Mouse (Mus musculus) A20 (cell line): ENCODE measurements around the gene Midn.

ENCODE experiments used
- DNase-seq: peaks from one replicate; pipeline ENCODE4 v3.0.0-alpha.2; 2011; ENCODE audit warnings: low read depth, low spot score

The Midn gene

GRCm38 (mm10) chr10:80170052-80170451 lies 22.0 kb downstream of the Midn start:
- no peak for DNase-seq

- DNase-seq: no peak
Observed at GRCm38 (mm10) chr10:80170601-80171021, 22.5 kb downstream of the Midn start.

DNA sequence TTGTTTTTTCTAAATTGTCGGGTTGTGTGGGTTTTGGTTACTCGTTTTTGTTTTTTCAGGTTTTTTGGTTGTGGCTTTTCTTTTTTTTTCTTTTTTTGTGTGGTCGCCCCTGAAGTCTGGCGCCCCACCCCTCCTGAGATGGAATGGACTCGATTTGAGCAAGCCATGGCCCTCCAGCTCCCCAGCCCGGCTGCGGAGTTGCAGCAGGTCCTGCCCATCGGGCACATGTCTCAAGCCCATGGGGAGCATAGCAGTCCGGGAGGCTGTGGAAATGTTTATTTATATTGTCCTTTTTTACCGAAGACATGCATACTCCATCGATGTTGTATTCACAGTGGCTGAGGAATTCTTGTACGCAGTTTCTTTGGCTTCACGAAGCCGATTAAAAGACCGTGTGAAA lies 23.2 kb downstream of the Midn start:
- no peak for DNase-seq

GRCm38 (mm10) chr10:80171760-80172526 lies 23.9 kb downstream of the Midn start:
- DNase-seq: no peak

DNA sequence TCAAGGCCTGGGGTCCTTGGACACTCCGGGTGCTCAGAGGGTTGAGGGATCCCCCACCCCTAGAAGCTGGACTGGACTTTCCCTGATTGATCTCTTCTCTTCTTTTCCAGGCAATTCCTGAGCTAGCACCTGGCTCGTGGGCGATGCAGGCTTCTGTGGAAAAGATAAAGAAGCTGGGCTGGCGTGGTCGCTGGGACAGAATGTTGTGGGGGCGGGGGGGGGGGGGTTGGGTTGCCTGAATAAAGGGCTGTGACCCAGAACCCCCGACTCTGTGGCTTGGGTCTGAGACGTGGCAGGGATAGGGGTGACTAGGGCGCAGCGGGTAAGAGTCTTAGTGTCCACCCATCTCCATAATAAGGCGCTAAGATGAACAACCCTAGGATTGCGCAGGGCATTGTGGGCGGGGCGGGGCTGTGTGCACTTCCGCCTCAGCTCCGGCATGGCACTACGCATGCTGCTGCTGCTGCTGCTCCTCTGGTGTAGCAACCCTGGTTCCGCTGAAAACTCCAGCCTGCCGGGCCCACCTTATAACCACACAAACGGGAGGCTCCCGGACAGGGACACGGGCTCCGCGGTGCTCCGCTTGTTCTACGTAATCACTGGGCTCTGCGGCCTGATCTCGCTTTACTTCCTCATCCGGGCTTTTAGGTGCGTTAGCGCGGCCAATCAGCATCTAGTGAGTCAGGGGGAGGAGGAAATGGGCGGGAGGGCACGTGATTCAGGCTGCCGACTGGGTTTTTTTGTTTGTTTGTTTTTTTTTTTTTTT lies 24.6 kb downstream of the Midn start, which contains the start of gene 1600002K03Rik:
1600002K03Rik (plus strand) TSS at position 418 of the 766 bp plus-strand sequence.
- DNase-seq: peak; percentile 98

DNA sequence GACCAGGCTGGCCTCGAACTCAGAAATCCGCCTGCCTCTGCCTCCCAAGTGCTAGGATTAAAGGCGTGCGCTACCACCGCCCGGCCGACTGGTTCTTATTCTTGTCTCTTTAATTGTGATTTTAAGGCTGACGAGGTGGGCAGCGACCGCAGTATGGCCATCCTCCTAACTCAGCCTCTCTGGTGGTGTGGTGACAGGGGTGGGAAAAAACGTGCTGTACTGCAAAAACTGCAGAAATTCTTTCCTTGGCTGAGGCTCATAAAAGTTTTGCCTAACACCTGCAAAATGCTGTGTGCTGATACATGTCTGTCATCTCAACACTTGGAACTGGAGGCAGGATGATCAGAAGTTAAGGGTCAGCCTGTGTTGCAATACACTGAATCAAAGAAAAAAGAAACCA lies 25.3 kb downstream of the Midn start:
- DNase-seq: no peak

DNA sequence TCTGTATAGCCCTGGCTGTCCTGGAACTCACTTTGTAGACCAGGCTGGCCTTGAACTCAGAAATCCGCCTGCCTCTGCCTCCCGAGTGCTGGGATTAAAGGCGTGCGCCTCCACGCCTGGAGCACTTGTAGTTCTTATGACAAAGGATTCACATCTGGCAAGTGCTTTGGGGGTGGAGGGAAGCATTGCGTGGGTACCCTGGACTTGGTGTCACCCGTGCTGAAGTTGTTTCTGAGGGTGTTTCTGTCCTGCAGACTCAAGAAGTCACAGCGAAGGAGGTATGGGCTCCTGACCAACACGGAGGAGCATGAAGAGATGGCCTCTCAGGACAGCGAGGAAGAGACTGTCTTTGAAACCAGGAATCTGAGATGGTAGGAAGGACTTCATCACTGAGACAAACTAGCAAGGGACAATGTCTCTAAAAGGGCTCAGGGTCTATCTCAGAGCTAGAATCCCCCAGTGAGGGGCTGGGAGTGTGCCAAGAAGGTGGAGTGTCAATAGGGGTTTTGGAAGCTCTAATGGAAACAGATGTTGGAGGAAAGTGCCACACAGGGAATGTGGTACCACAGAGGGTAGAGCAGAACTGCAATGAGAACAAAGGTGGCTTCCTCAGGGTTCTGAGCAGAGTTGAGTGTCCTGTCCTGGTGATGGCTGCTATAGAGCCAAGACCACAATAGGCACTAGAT lies 26.0 kb downstream of the Midn start:
- no peak for DNase-seq

GRCm38 (mm10) chr10:80174705-80175104 lies 26.6 kb downstream of the Midn start:
- peak; percentile 84 for DNase-seq

- DNase-seq: peak; percentile 66
Observed at GRCm38 (mm10) chr10:80175536-80176269, 27.6 kb downstream of the Midn start.

- DNase-seq: no peak
Observed at GRCm38 (mm10) chr10:80176270-80176834, 28.3 kb downstream of the Midn start.

GRCm38 (mm10) chr10:80177441-80178279 lies 29.6 kb downstream of the Midn start:
- DNase-seq: peak; percentile 41

DNA sequence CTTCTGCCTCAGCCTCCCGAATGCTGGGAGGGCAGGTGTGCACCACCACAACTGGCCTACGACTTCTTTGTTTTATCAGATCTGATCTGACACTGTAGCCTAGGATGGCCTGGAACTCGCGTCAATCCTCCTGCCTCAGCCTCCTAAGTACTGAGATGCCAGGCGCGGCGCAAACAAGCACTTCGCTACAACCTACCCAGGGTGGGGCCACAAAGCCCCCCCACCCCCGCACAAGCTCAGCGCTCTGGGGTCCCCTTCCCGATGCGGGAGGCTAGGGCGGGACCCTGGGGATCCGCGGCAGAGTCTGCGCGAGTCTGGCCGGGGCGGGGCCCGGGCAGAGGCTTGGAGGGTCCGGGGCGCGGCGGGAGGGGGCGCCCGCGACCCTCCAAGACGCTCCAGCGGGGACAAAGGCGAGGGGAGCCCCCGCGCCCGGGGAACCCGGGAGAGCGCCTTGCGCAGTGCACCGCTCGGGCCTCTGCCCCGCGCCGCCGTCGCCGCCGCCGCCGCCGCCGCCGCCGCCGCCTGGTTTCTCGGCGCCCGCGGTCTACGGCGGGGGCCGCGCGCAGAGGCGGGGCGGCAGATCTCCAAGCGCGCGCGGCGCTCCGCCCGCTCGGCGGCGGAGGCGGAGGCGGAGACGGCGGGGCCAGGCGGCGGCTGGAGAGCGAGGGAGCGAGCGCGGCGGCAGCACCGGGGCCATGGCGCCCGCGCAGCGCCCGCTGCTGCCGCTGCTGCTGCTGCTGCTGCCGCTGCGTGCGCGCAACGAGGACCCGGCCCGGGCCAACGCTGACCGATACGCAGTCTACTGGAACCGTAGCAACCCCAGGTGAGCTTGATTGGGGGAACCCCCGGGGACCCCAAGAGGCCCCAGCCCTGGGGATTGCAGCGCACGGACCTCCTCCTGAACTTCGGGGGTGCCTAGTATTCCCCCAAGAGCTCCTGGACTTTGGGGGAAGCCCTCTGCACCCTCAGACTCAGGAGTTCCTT lies 31.3 kb downstream of the Midn start, which contains the start of gene Efna2:
Efna2 (plus strand) TSS at position 415 of the 984 bp plus-strand sequence.
- peak; percentile 71 for DNase-seq

- DNase-seq: no peak
Observed at GRCm38 (mm10) chr10:80180288-80180687, 32.2 kb downstream of the Midn start.

DNA sequence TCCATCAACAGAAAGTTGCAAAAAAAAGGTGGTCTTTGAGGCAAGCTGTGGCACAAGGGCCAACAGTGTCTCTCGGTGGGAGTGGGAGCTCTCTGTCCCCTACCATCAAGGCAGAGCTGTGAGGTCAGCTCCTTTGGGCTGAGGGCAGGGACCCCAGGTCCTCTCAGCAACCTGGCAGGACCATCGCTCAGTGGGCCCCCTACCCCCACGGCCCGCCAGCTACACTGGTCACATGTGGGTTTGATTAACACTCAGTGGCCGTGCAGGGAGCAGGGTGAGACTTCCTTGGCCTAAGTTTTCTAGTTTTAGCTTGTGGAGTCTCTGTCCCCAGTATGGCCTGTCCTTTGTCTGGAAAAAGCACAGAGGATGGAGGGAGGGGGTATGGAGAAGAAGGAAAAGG lies 32.8 kb downstream of the Midn start:
- DNase-seq: no peak

GRCm38 (mm10) chr10:80182547-80182946 lies 34.5 kb downstream of the Midn start:
- DNase-seq: no peak

DNA sequence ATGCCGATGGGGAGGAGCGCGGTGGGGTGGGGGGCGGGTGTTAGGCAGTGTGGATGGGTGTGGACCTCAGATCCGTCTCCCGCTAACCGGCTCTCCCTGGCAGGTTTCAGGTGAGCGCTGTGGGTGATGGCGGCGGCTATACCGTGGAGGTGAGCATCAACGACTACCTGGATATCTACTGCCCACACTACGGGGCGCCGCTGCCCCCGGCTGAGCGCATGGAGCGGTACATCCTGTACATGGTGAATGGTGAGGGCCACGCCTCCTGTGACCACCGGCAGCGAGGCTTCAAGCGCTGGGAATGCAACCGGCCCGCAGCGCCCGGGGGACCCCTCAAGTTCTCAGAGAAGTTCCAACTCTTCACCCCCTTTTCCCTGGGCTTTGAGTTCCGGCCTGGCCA lies 38.6 kb downstream of the Midn start:
- DNase-seq: no peak

- DNase-seq: no peak
Observed at GRCm38 (mm10) chr10:80187739-80188138, 39.7 kb downstream of the Midn start.

GRCm38 (mm10) chr10:80188453-80189024 lies 40.5 kb downstream of the Midn start:
- no peak for DNase-seq

- DNase-seq: no peak
Observed at GRCm38 (mm10) chr10:80189999-80190398, 41.9 kb downstream of the Midn start.
